Mouse (Mus musculus): ENCODE data around the gene Pou6f1. TPM values are rescaled to one million over a fixed set of nuclear protein-coding genes. Genes with fewer than 3 reads are reported as not detected.
"Not testable (repeated sequence)": the region's sequence is repeated elsewhere in the genome, so short reads cannot be mapped to it uniquely, and the experiment has no call there.

Pou6f1 gene
- polyA plus RNA-seq, 1 experiment from 2014 or later, result 5.3 TPM

DNA sequence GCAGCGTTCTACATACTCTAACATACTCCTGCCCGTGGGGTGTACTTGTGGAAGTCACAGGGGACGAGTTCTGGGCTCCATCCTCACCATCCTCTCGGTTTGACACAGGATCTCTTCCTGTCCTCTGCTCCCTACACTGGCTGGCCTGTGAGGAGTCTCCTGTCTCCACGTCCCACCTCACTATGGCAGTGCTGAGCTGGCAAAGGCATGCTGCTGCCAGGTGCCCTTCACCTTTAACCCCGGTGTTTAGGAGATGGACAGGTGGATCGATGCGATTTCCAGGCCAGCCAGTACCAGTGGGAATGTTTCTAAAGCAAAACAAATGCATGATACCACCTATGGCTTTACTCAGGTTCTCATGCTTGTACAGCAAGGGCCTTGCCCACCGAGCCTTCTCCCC is 24.0 kb upstream of the Pou6f1 start:
- Histone ChIP-seq H3K36me3 (ENCODE audit: control insufficient read depth, insufficient read depth, low read length) (peaks cover 9% of the 10 kb centered on the region; the same call in 1 of the 2 replicates), H3K4me3 (replicated peaks; ENCODE audit: low read length) (no peak overlapping the region), H3K4me2 (ENCODE audit: low read depth, low read length) (no peak overlapping the region), H3K27ac (ENCODE audit: low read length) (no peak overlapping the region), H3K9ac (ENCODE audit: low read length) (no peak overlapping the region), H3K27me3 (ENCODE audit: control insufficient read depth, insufficient read depth, low read length) (no peaks in the 10 kb centered on the region), H3K4me1 (ENCODE audit: control insufficient read depth, insufficient read depth, low read length) (peaks cover 7% of the 10 kb centered on the region), H3K9me3 (replicated peaks; ENCODE audit: control insufficient read depth, low read length) (no peaks in the 10 kb centered on the region)
- ATAC-seq (ENCODE audit: insufficient read depth, low FRiP score), result no peak
- WGBS, result 86% methylated on average over 9 of the region's 9 CpGs

DNA sequence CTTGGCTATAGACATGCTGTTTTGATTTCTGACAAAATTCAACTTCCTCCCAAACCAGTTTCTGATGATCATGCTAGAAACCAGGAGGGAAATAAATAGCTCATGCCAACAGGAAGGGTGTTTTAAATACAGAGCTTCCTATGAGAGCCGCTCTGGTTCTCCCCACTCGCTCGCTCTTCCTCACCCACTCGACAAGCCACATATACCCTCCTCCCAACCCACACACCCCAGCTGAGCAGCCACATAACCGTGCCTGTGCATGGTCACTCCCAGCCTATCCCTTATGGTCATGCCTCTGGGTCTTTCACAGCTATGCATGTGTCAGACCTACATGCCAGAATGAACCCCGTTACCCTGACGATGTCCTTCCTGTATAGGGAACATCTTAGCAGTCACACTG is 22.4 kb upstream of the Pou6f1 start:
- peaks cover 16% of the 10 kb centered on the region; the same call in 1 of the 2 replicates for H3K36me3 ChIP-seq (ENCODE audit: control insufficient read depth, insufficient read depth, low read length)
- ATAC-seq (ENCODE audit: insufficient read depth, low FRiP score), result no peak
- 75% methylated on average over 7 of the region's 7 CpGs for WGBS
- 0 out of 2 replicates have a peak overlapping the region, but pooled peaks have one; percentile 23 for H3K27ac ChIP-seq (ENCODE audit: low read length)
- H3K4me3 ChIP-seq (replicated peaks; ENCODE audit: low read length), result no peak overlapping the region
- H3K9me3 ChIP-seq (replicated peaks; ENCODE audit: control insufficient read depth, low read length), result no peaks in the 10 kb centered on the region
- no peak overlapping the region for H3K9ac ChIP-seq (ENCODE audit: low read length)
- H3K4me1 ChIP-seq (ENCODE audit: control insufficient read depth, insufficient read depth, low read length), result no peaks in the 10 kb centered on the region
- no peak overlapping the region for H3K4me2 ChIP-seq (ENCODE audit: low read depth, low read length)
- H3K27me3 ChIP-seq (ENCODE audit: control insufficient read depth, insufficient read depth, low read length), result no peaks in the 10 kb centered on the region

DNA sequence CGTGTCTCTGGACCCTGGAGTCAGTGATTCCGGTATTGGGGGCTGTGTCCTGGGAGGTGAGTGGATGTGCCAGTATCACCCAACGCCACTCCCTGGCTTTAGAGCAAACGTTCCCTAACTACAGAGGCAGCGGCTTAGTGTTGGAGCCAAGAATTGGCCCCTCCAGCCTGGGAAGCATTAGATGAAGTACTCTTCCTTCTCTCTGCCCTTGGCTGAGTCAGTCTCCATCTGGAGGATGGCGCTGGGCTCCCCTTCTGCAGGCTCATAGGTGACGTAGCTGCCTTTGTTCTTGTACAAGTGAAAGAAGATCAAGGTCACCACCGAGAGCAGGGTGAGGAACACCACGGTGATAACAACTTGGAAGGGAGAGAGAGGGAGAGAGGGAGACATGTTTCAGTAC is 21.9 kb upstream of the Pou6f1 start:
- not testable (repeated sequence) for H3K4me2 ChIP-seq (ENCODE audit: low read depth, low read length); H3K27me3 ChIP-seq (ENCODE audit: control insufficient read depth, insufficient read depth, low read length); H3K4me3 ChIP-seq (replicated peaks; ENCODE audit: low read length); H3K9ac ChIP-seq (ENCODE audit: low read length); ATAC-seq (ENCODE audit: insufficient read depth, low FRiP score); H3K9me3 ChIP-seq (replicated peaks; ENCODE audit: control insufficient read depth, low read length); H3K4me1 ChIP-seq (ENCODE audit: control insufficient read depth, insufficient read depth, low read length)
- peak overlapping the region; percentile 23; the same call in 1 of the 2 replicates for H3K27ac ChIP-seq (ENCODE audit: low read length)
- WGBS, result 62% methylated on average over 9 of the region's 9 CpGs
- peaks cover 16% of the 10 kb centered on the region; the same call in 1 of the 2 replicates for H3K36me3 ChIP-seq (ENCODE audit: control insufficient read depth, insufficient read depth, low read length)

DNA sequence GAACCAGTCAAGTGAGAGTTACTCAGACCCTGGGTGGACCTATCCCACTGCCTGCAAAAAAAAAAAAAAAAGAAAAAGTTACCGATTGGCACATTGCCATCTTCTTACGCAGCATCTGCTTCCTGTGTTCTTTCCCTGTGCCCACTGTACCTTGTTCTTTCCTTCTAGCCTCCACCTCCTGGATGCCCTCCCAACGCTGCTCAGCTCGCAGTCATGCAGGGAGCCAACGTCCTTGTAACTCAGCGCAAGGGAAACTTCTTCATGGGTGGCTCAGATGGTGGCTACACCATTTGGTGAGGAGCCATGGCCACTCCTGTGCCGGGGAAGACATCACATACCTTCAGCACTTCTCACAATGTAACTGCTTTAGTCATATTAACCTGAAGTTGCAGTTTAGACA is 19.4 kb upstream of the Pou6f1 start:
- 82% methylated on average over 7 of the region's 7 CpGs for WGBS
- H3K4me3 ChIP-seq (replicated peaks; ENCODE audit: low read length), result no peak overlapping the region
- no peak overlapping the region for H3K4me2 ChIP-seq (ENCODE audit: low read depth, low read length)
- H3K27me3 ChIP-seq (ENCODE audit: control insufficient read depth, insufficient read depth, low read length), result no peaks in the 10 kb centered on the region
- H3K9ac ChIP-seq (ENCODE audit: low read length), result no peak overlapping the region
- peaks cover 13% of the 10 kb centered on the region; the same call in 1 of the 2 replicates for H3K36me3 ChIP-seq (ENCODE audit: control insufficient read depth, insufficient read depth, low read length)
- no peak overlapping the region for H3K27ac ChIP-seq (ENCODE audit: low read length)
- no peak for ATAC-seq (ENCODE audit: insufficient read depth, low FRiP score)
- peaks cover 13% of the 10 kb centered on the region for H3K4me1 ChIP-seq (ENCODE audit: control insufficient read depth, insufficient read depth, low read length)
- no peaks in the 10 kb centered on the region for H3K9me3 ChIP-seq (replicated peaks; ENCODE audit: control insufficient read depth, low read length)

DNA sequence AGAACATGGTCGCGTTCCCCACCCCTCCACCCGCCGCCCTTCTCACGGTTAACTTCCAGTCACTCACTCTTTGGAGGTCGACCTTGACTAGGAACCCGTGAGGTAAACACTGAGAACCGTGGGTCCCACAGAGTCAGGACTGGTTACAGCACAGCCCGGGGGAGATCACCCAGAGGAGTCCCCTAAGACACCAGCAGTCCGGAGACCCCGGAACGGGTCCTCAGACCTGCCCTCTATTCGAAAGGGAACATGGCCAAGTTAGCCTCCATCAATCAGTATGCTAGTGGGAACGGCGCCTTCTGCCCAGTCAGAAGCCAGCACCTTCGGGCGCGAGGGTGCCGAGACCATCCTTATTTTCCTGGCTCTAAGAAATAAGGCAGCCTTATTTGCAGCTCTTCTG is 16.4 kb upstream of the Pou6f1 start:
- peak overlapping the region; percentile 97 for H3K9ac ChIP-seq (ENCODE audit: low read length)
- under 1% methylated on average over 19 of the region's 19 CpGs for WGBS
- peaks cover 14% of the 10 kb centered on the region for H3K4me1 ChIP-seq (ENCODE audit: control insufficient read depth, insufficient read depth, low read length)
- peak overlapping the region; percentile 100 for H3K27ac ChIP-seq (ENCODE audit: low read length)
- no peaks in the 10 kb centered on the region for H3K9me3 ChIP-seq (replicated peaks; ENCODE audit: control insufficient read depth, low read length)
- peak overlapping the region; percentile 86 for H3K4me2 ChIP-seq (ENCODE audit: low read depth, low read length)
- no peak for ATAC-seq (ENCODE audit: insufficient read depth, low FRiP score)
- peaks cover 13% of the 10 kb centered on the region; the same call in 1 of the 2 replicates for H3K36me3 ChIP-seq (ENCODE audit: control insufficient read depth, insufficient read depth, low read length)
- H3K4me3 ChIP-seq (replicated peaks; ENCODE audit: low read length), result peak overlapping the region; percentile 89
- H3K27me3 ChIP-seq (ENCODE audit: control insufficient read depth, insufficient read depth, low read length), result no peaks in the 10 kb centered on the region

DNA sequence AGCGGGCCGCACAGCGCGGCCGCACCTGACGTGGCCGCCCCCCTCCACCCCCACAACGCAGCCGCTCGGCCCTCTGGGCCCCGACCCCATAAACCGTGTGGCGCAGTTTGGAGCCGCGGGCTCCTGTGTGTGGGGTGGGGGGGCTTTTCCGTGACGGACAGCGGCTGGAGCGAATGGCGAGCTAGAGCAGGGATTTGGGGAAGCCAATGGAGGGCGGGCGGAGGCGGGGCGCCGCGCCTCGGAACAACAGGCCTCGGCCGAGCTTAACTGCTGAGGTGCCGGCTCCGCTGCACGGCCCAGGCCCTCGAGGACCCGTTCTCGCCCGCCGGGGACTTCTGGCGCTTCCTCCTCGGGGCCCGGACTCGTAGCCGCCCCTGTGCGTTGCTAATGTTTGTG is 16.0 kb upstream of the Pou6f1 start:
- peak overlapping the region; percentile 100 for H3K27ac ChIP-seq (ENCODE audit: low read length)
- no peaks in the 10 kb centered on the region for H3K27me3 ChIP-seq (ENCODE audit: control insufficient read depth, insufficient read depth, low read length)
- peaks cover 13% of the 10 kb centered on the region; the same call in 1 of the 2 replicates for H3K36me3 ChIP-seq (ENCODE audit: control insufficient read depth, insufficient read depth, low read length)
- no peaks in the 10 kb centered on the region for H3K9me3 ChIP-seq (replicated peaks; ENCODE audit: control insufficient read depth, low read length)
- WGBS, result under 1% methylated on average over 40 of the region's 43 CpGs
- H3K4me3 ChIP-seq (replicated peaks; ENCODE audit: low read length), result peak overlapping the region; percentile 89
- peak; percentile 83 for ATAC-seq (ENCODE audit: insufficient read depth, low FRiP score)
- peaks cover 14% of the 10 kb centered on the region for H3K4me1 ChIP-seq (ENCODE audit: control insufficient read depth, insufficient read depth, low read length)
- H3K9ac ChIP-seq (ENCODE audit: low read length), result peak overlapping the region; percentile 97
- H3K4me2 ChIP-seq (ENCODE audit: low read depth, low read length), result peak overlapping the region; percentile 86

DNA sequence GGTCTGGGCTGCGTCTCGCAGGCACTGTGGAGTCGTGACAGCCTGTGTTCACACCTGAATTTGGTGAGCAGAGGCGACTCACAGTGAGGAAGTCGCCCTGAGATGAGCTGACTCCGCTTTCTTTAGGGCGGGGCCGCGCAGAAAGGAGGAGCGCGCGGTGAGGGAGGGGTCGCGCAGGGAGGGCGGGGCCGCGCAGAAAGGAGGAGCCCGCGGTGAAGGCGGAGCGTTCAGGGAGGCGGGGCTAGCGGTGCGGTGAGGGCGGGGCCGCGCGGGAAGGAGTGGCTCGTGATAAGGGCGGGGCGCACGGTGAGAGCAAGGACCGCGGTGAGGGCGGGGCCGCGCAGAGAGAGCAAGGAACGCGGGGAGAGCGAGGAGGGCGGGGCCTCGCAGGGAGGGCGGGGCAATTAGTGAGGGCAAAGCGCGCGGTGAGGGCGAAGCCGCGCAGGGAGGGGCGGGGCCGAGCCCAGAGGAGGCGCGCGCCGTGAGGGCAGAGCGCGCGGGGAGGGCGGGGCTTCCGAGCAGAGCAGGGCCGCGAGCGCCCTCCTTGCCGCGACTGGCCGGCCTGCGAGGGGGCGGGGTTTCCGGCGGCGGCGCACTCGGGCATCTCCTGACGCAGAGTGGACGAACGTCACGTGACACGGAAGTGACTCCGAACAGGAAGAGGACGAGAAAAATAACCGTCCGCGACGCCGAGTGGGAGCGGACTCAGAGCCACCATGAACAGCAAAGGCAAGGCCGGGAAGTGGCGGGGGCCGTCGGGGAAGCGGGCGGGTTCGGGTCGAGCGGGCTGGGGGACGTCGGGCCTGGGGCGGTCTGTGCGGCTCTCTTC is 15.4 kb upstream of the Pou6f1 start, which contains the start of gene Dazap2:
TSS of gene Dazap2 (plus strand) at position 354 of the 829 bp plus-strand sequence.
- ATAC-seq (ENCODE audit: insufficient read depth, low FRiP score), result peak; percentile 88
- peak within 1 kb of the TSS; percentile 86 for H3K4me2 ChIP-seq (ENCODE audit: low read depth, low read length)
- peak within 1 kb of the TSS; percentile 89 for H3K4me3 ChIP-seq (replicated peaks; ENCODE audit: low read length)
- peaks cover 12% of the 10 kb centered on the region; the same call in 1 of the 2 replicates for H3K36me3 ChIP-seq (ENCODE audit: control insufficient read depth, insufficient read depth, low read length)
- H3K9ac ChIP-seq (ENCODE audit: low read length), result peak within 1 kb of the TSS; percentile 97
- no peaks in the 10 kb centered on the region for H3K27me3 ChIP-seq (ENCODE audit: control insufficient read depth, insufficient read depth, low read length)
- WGBS, result under 1% methylated on average over 91 of the region's 99 CpGs
- H3K27ac ChIP-seq (ENCODE audit: low read length), result peak within 1 kb of the TSS; percentile 100
- no peaks in the 10 kb centered on the region for H3K9me3 ChIP-seq (replicated peaks; ENCODE audit: control insufficient read depth, low read length)
- H3K4me1 ChIP-seq (ENCODE audit: control insufficient read depth, insufficient read depth, low read length), result peaks cover 14% of the 10 kb centered on the region

DNA sequence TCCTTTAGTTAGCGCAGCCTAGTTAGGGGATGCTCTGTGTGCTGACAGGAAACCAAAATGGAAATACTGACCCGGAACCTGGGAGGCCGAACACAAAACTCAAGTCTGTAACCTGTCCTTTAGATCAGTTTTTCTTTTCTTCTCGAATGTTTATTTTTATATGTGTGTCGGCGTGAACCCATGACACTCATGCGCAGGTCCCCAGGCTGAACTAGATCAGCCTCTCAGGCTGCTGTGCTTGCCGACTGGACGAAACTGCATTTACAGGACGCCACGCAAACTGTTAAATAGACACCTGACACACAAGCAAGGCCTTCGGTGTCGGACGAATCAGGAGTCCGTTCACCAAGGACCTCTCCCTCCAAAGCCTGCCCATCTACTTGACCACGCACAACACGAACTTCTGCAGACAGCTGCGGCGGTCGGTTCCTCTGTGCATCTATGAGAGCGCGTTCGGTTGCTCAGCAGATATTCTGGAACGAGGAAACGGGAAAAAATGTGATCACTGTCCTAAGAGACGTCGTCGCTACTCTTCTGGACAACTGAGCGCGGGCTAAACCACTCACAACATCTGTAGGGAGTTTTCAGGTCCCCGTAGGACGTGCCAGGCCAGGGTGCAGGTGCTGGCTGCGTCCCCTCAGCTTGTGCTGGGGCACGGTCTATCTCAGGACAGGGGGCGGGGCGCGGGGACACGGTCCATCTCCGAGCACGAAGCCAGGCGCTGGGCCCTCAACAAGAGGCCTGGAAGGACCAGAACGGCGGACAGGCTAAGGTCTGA is 14.6 kb upstream of the Pou6f1 start:
- H3K4me3 ChIP-seq (replicated peaks; ENCODE audit: low read length), result peak overlapping the region; percentile 89
- no peaks in the 10 kb centered on the region for H3K27me3 ChIP-seq (ENCODE audit: control insufficient read depth, insufficient read depth, low read length)
- ATAC-seq (ENCODE audit: insufficient read depth, low FRiP score), result no peak; the same call in none of the 2 replicates
- no peaks in the 10 kb centered on the region for H3K9me3 ChIP-seq (replicated peaks; ENCODE audit: control insufficient read depth, low read length)
- H3K4me1 ChIP-seq (ENCODE audit: control insufficient read depth, insufficient read depth, low read length), result peaks cover 14% of the 10 kb centered on the region
- 8% methylated on average over 43 of the region's 43 CpGs for WGBS
- H3K27ac ChIP-seq (ENCODE audit: low read length), result peak overlapping the region; percentile 68
- H3K36me3 ChIP-seq (ENCODE audit: control insufficient read depth, insufficient read depth, low read length), result peaks cover 9% of the 10 kb centered on the region; the same call in 1 of the 2 replicates
- peak overlapping the region; percentile 86 for H3K4me2 ChIP-seq (ENCODE audit: low read depth, low read length)
- peak overlapping the region; percentile 74 for H3K9ac ChIP-seq (ENCODE audit: low read length)

All from stomach, embryonic 16.5 days (tissue).